Mouse (Mus musculus): ENCODE results near the gene Ecsit.

DNA sequence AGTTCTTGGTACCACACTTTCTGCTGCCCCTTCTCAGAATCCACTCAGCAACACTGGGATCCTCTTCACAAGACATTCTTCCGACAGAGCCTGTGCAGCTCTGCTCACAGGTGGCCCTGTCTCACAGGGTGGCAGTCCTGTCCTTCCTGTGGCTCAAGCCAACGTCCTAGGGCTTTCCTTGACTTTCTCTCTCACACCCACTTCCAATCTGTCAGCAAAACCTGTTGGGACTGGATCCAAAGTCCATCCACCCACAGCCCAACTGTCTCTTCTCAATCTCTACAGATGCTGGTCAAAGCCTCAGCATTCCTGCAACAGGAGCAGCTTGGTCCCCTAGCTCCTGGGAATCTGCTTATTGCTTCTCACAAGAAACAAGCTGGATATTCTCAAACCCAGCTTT, 23.9 kb downstream of the Ecsit start:
- TF ChIP-seq CTCF (IDR thresholded peaks at IDR 0.05), result no peak
- no peak for TF ChIP-seq POLR2A (IDR thresholded peaks at IDR 0.05; ENCODE audit: insufficient read depth, low read depth, low read length)
